Mouse (Mus musculus) embryonic facial prominence, embryonic 15.5 days (tissue): ENCODE measurements around the gene Pim3. TPM values are rescaled to one million over a fixed set of nuclear protein-coding genes. Genes with fewer than 3 reads are reported as not detected.
A peak's percentile ranks its signal among the peaks of the same experiment; 100 is the strongest.

Experiments used
- ATAC-seq: fragments of 200-750 bp; cut with Nextera tagmentation; 2 replicates; pipeline ENCODE4 v1.8.0; 2017; ENCODE audit warnings: low read depth, moderate TSS enrichment; ENCODE audit not compliant: insufficient number of reproducible peaks, low FRiP score, low TSS enrichment
- H3K27ac ChIP-seq: fragments of 300-500 bp; sonication (generic); replicated peaks from 2 replicates; pipeline ENCODE4 v1.5.1; 2015; ENCODE audit warnings: mild to moderate bottlenecking, inconsistent platforms
- H3K27me3 ChIP-seq: fragments of 300-500 bp; sonication (generic); 2 replicates; pipeline ENCODE4 v1.6.1; 2015; ENCODE audit warnings: inconsistent platforms
- H3K36me3 ChIP-seq: fragments of 300-500 bp; sonication (generic); 2 replicates; pipeline ENCODE4 v1.6.1; 2015; ENCODE audit warnings: mild to moderate bottlenecking, inconsistent platforms
- H3K4me1 ChIP-seq: fragments of 300-500 bp; sonication (generic); 2 replicates; pipeline ENCODE4 v1.6.1; 2015; ENCODE audit warnings: inconsistent platforms
- H3K4me2 ChIP-seq: fragments of 300-500 bp; sonication (generic); replicated peaks from 2 replicates; pipeline ENCODE4 v1.6.1; 2015; ENCODE audit warnings: mild to moderate bottlenecking, inconsistent platforms
- H3K4me3 ChIP-seq: fragments of 300-500 bp; sonication (generic); replicated peaks from 2 replicates; pipeline ENCODE4 v1.5.1; 2015; ENCODE audit warnings: mild to moderate bottlenecking, inconsistent platforms
- H3K9ac ChIP-seq: fragments of 300-500 bp; sonication (generic); 2 replicates; pipeline ENCODE4 v1.6.1; 2015; ENCODE audit warnings: inconsistent platforms
- H3K9me3 ChIP-seq: fragments of 300-500 bp; sonication (generic); replicated peaks from 2 replicates; pipeline ENCODE4 v1.6.1; 2016; ENCODE audit warnings: inconsistent platforms
- WGBS: fragments of 180-500 bp; shearing (Covaris S2); methylation state at CpG from one replicate; pipeline ENCODE4 v1.1.7; 2015; 5-methylcytosine and 5-hydroxymethylcytosine counted together
- polyA plus RNA-seq: library from polyadenylated mRNA; unstranded; fragments of >200 nt; fragmentation: Nextera tagmentation; extraction: Ambion mirVana; gene quantifications from 2 replicates; pipeline ENCODE4 v1.2.1, GENCODE M21; 2015

The Pim3 gene
- polyA plus RNA-seq, 1 experiment from 2014 or later, result 64.8 TPM

GRCm38 (mm10) chr15:88859206-88859970, 2.6 kb upstream of the Pim3 start:
- Histone ChIP-seq H3K4me1 (peaks cover 31% of the 10 kb centered on the region), H3K9me3 (no peaks in the 10 kb centered on the region), H3K36me3 (peaks cover 1% of the 10 kb centered on the region), H3K27me3 (no peaks in the 10 kb centered on the region), H3K4me2 (no peak overlapping the region), H3K27ac (no peak overlapping the region), H3K4me3 (no peak overlapping the region), H3K9ac (no peak overlapping the region)
- WGBS, result 72% methylated on average over 8 of the region's 8 CpGs
- no peak for ATAC-seq

GRCm38 (mm10) chr15:88860781-88861180, 1.2 kb upstream of the Pim3 start:
- ATAC-seq, result no peak
- 93% methylated on average over 3 of the region's 3 CpGs for WGBS
- peaks cover 28% of the 10 kb centered on the region for H3K4me1 ChIP-seq
- no peaks in the 10 kb centered on the region for H3K9me3 ChIP-seq
- H3K4me2 ChIP-seq, result no peak overlapping the region
- peaks cover 12% of the 10 kb centered on the region for H3K36me3 ChIP-seq
- no peaks in the 10 kb centered on the region for H3K27me3 ChIP-seq
- no peak overlapping the region for H3K4me3 ChIP-seq
- H3K9ac ChIP-seq, result no peak overlapping the region
- no peak overlapping the region for H3K27ac ChIP-seq

GRCm38 (mm10) chr15:88862881-88863694, 1.1 kb downstream of the Pim3 start:
- peaks cover 49% of the 10 kb centered on the region for H3K4me1 ChIP-seq
- H3K27ac ChIP-seq, result peak overlapping the region; percentile 97
- WGBS, result under 1% methylated on average over 98 of the region's 98 CpGs
- no peak for ATAC-seq
- peaks cover 21% of the 10 kb centered on the region for H3K36me3 ChIP-seq
- peak overlapping the region; percentile 87 for H3K4me3 ChIP-seq
- H3K27me3 ChIP-seq, result no peaks in the 10 kb centered on the region
- peak overlapping the region; percentile 89 for H3K4me2 ChIP-seq
- peak overlapping the region; percentile 80 for H3K9ac ChIP-seq
- H3K9me3 ChIP-seq, result no peaks in the 10 kb centered on the region

GRCm38 (mm10) chr15:88863695-88864231, 1.8 kb downstream of the Pim3 start:
- no peaks in the 10 kb centered on the region for H3K27me3 ChIP-seq
- ATAC-seq, result peak; percentile 85
- H3K9me3 ChIP-seq, result no peaks in the 10 kb centered on the region
- H3K4me2 ChIP-seq, result peak overlapping the region; percentile 89
- H3K9ac ChIP-seq, result peak overlapping the region; percentile 80
- H3K36me3 ChIP-seq, result peaks cover 21% of the 10 kb centered on the region
- WGBS, result 2% methylated on average over 12 of the region's 39 CpGs
- peak overlapping the region; percentile 87 for H3K4me3 ChIP-seq
- peak overlapping the region; percentile 97 for H3K27ac ChIP-seq
- peaks cover 45% of the 10 kb centered on the region for H3K4me1 ChIP-seq

- 12% methylated on average over 22 of the region's 22 CpGs for WGBS
- H3K36me3 ChIP-seq, result peaks cover 21% of the 10 kb centered on the region
- peaks cover 45% of the 10 kb centered on the region for H3K4me1 ChIP-seq
- 0 out of 2 replicates have a peak overlapping the region, but pooled peaks have one; percentile 80 for H3K9ac ChIP-seq
- no peaks in the 10 kb centered on the region for H3K9me3 ChIP-seq
- H3K27me3 ChIP-seq, result no peaks in the 10 kb centered on the region
- peak overlapping the region; percentile 89 for H3K4me2 ChIP-seq
- ATAC-seq, result no peak
- H3K27ac ChIP-seq, result peak overlapping the region; percentile 97
- H3K4me3 ChIP-seq, result peak overlapping the region; percentile 87
Observed at GRCm38 (mm10) chr15:88864270-88865030, 2.5 kb downstream of the Pim3 start.

- no peak overlapping the region for H3K9ac ChIP-seq
- H3K27me3 ChIP-seq, result no peaks in the 10 kb centered on the region
- H3K4me1 ChIP-seq, result peaks cover 45% of the 10 kb centered on the region
- WGBS, result 74% methylated on average over 14 of the region's 14 CpGs
- no peaks in the 10 kb centered on the region for H3K9me3 ChIP-seq
- H3K4me3 ChIP-seq, result peak overlapping the region; percentile 87
- peak overlapping the region; percentile 89 for H3K4me2 ChIP-seq
- no peak for ATAC-seq
- H3K36me3 ChIP-seq, result peaks cover 21% of the 10 kb centered on the region
- H3K27ac ChIP-seq, result no peak overlapping the region
Observed at GRCm38 (mm10) chr15:88865061-88865460, 3.1 kb downstream of the Pim3 start.

GRCm38 (mm10) chr15:88865888-88866695, 4.1 kb downstream of the Pim3 start:
- Histone ChIP-seq H3K9me3 (no peaks in the 10 kb centered on the region), H3K4me3 (no peak overlapping the region), H3K27ac (no peak overlapping the region; the same call in 1 of the 2 replicates)

GRCm38 (mm10) chr15:88866934-88867356, 5.0 kb downstream of the Pim3 start:
- ATAC-seq, result no peak
- H3K4me3 ChIP-seq, result no peak overlapping the region
- H3K9ac ChIP-seq, result no peak overlapping the region
- H3K27me3 ChIP-seq, result no peaks in the 10 kb centered on the region
- no peaks in the 10 kb centered on the region for H3K9me3 ChIP-seq
- H3K36me3 ChIP-seq, result peaks cover 21% of the 10 kb centered on the region
- H3K4me1 ChIP-seq, result peaks cover 38% of the 10 kb centered on the region
- H3K27ac ChIP-seq, result peak overlapping the region; percentile 40; the same call in 1 of the 2 replicates
- H3K4me2 ChIP-seq, result no peak overlapping the region
- WGBS, result 48% methylated on average over 7 of the region's 7 CpGs

More at GRCm38 (mm10) chr15:88865888-88866695, 4.1 kb downstream of the Pim3 start:
- Histone ChIP-seq H3K4me2 (no peak overlapping the region), H3K36me3 (peaks cover 21% of the 10 kb centered on the region), H3K4me1 (peaks cover 45% of the 10 kb centered on the region), H3K27me3 (no peaks in the 10 kb centered on the region), H3K9ac (no peak overlapping the region)
- 74% methylated on average over 4 of the region's 4 CpGs for WGBS
- no peak for ATAC-seq

GRCm38 (mm10) chr15:88867368-88868023, 5.5 kb downstream of the Pim3 start:
- WGBS, result 21% methylated on average over 5 of the region's 5 CpGs
- Histone ChIP-seq H3K4me2 (no peak overlapping the region), H3K4me3 (no peak overlapping the region), H3K4me1 (peaks cover 38% of the 10 kb centered on the region), H3K9me3 (no peaks in the 10 kb centered on the region), H3K27me3 (no peaks in the 10 kb centered on the region), H3K36me3 (peaks cover 21% of the 10 kb centered on the region), H3K27ac (peak overlapping the region; percentile 40), H3K9ac (no peak overlapping the region)
- ATAC-seq, result no peak
